Mouse (Mus musculus): ENCODE results near the gene Mrpl54. TPM values are rescaled to one million over a fixed set of nuclear protein-coding genes. Genes with fewer than 3 reads are reported as not detected.
A peak's percentile ranks its signal among the peaks of the same experiment; 100 is the strongest.

Gene Mrpl54
- polyA plus RNA-seq, 1 experiment from 2014 or later = 246 TPM

GRCm38 (mm10) chr10:81304597-81305238 lies 38.0 kb upstream of the Mrpl54 start:
- no peak overlapping the region for H3K4me3 ChIP-seq (ENCODE audit: low read depth, low read length)
- ATAC-seq (ENCODE audit: insufficient number of reproducible peaks, insufficient read depth, low FRiP score, low read depth) = no peak
- no peak overlapping the region for H3K9ac ChIP-seq (replicated peaks; ENCODE audit: low read depth, low read length)
- H3K27me3 ChIP-seq (ENCODE audit: control insufficient read depth, insufficient read depth, low read length) = no peaks in the 10 kb centered on the region
- H3K9me3 ChIP-seq (ENCODE audit: control insufficient read depth, low read depth, low read length) = no peaks in the 10 kb centered on the region
- H3K36me3 ChIP-seq (ENCODE audit: control insufficient read depth, insufficient read depth, low read length) = peaks cover 34% of the 10 kb centered on the region
- no peak overlapping the region for H3K27ac ChIP-seq (ENCODE audit: low read length)
- no peak overlapping the region for H3K4me2 ChIP-seq (replicated peaks; ENCODE audit: low read depth, low read length)
- 20% methylated on average over 7 of the region's 9 CpGs for WGBS
- peaks cover 19% of the 10 kb centered on the region; the same call in 1 of the 2 replicates for H3K4me1 ChIP-seq (ENCODE audit: control insufficient read depth, insufficient read depth, low read length)

GRCm38 (mm10) chr10:81303761-81304160 lies 37.0 kb upstream of the Mrpl54 start:
- peaks cover 19% of the 10 kb centered on the region; the same call in 1 of the 2 replicates for H3K4me1 ChIP-seq (ENCODE audit: control insufficient read depth, insufficient read depth, low read length)
- H3K27me3 ChIP-seq (ENCODE audit: control insufficient read depth, insufficient read depth, low read length) = no peaks in the 10 kb centered on the region
- H3K4me2 ChIP-seq (replicated peaks; ENCODE audit: low read depth, low read length) = no peak overlapping the region
- no peaks in the 10 kb centered on the region for H3K9me3 ChIP-seq (ENCODE audit: control insufficient read depth, low read depth, low read length)
- WGBS = 73% methylated on average over 7 of the region's 7 CpGs
- no peak for ATAC-seq (ENCODE audit: insufficient number of reproducible peaks, insufficient read depth, low FRiP score, low read depth)
- H3K9ac ChIP-seq (replicated peaks; ENCODE audit: low read depth, low read length) = no peak overlapping the region
- no peak overlapping the region for H3K27ac ChIP-seq (ENCODE audit: low read length)
- peaks cover 27% of the 10 kb centered on the region for H3K36me3 ChIP-seq (ENCODE audit: control insufficient read depth, insufficient read depth, low read length)
- H3K4me3 ChIP-seq (ENCODE audit: low read depth, low read length) = no peak overlapping the region

GRCm38 (mm10) chr10:81303258-81303657 lies 36.5 kb upstream of the Mrpl54 start:
- H3K9me3 ChIP-seq (ENCODE audit: control insufficient read depth, low read depth, low read length) = no peaks in the 10 kb centered on the region
- WGBS = 76% methylated on average over 10 of the region's 10 CpGs
- H3K4me3 ChIP-seq (ENCODE audit: low read depth, low read length) = no peak overlapping the region
- 0 out of 2 replicates have a peak overlapping the region, but pooled peaks have one; percentile 4 for H3K9ac ChIP-seq (replicated peaks; ENCODE audit: low read depth, low read length)
- 0 out of 2 replicates have a peak overlapping the region, but pooled peaks have one; percentile 5 for H3K4me2 ChIP-seq (replicated peaks; ENCODE audit: low read depth, low read length)
- H3K4me1 ChIP-seq (ENCODE audit: control insufficient read depth, insufficient read depth, low read length) = peaks cover 19% of the 10 kb centered on the region; the same call in 1 of the 2 replicates
- H3K27ac ChIP-seq (ENCODE audit: low read length) = no peak overlapping the region
- peaks cover 26% of the 10 kb centered on the region for H3K36me3 ChIP-seq (ENCODE audit: control insufficient read depth, insufficient read depth, low read length)
- ATAC-seq (ENCODE audit: insufficient number of reproducible peaks, insufficient read depth, low FRiP score, low read depth) = no peak
- no peaks in the 10 kb centered on the region for H3K27me3 ChIP-seq (ENCODE audit: control insufficient read depth, insufficient read depth, low read length)

GRCm38 (mm10) chr10:81302781-81303218 lies 36.1 kb upstream of the Mrpl54 start:
- peaks cover 22% of the 10 kb centered on the region for H3K36me3 ChIP-seq (ENCODE audit: control insufficient read depth, insufficient read depth, low read length)
- H3K27ac ChIP-seq (ENCODE audit: low read length) = no peak overlapping the region
- WGBS = 49% methylated on average over 14 of the region's 14 CpGs
- no peak overlapping the region; the same call in 1 of the 2 replicates for H3K9ac ChIP-seq (replicated peaks; ENCODE audit: low read depth, low read length)
- no peaks in the 10 kb centered on the region for H3K9me3 ChIP-seq (ENCODE audit: control insufficient read depth, low read depth, low read length)
- ATAC-seq (ENCODE audit: insufficient number of reproducible peaks, insufficient read depth, low FRiP score, low read depth) = no peak
- H3K27me3 ChIP-seq (ENCODE audit: control insufficient read depth, insufficient read depth, low read length) = no peaks in the 10 kb centered on the region
- 0 out of 2 replicates have a peak overlapping the region, but pooled peaks have one; percentile 5 for H3K4me2 ChIP-seq (replicated peaks; ENCODE audit: low read depth, low read length)
- H3K4me1 ChIP-seq (ENCODE audit: control insufficient read depth, insufficient read depth, low read length) = peaks cover 19% of the 10 kb centered on the region; the same call in 1 of the 2 replicates
- no peak overlapping the region for H3K4me3 ChIP-seq (ENCODE audit: low read depth, low read length)

GRCm38 (mm10) chr10:81302288-81302687 lies 35.6 kb upstream of the Mrpl54 start:
- H3K27ac ChIP-seq (ENCODE audit: low read length) = no peak overlapping the region
- H3K27me3 ChIP-seq (ENCODE audit: control insufficient read depth, insufficient read depth, low read length) = no peaks in the 10 kb centered on the region
- H3K9ac ChIP-seq (replicated peaks; ENCODE audit: low read depth, low read length) = no peak overlapping the region; the same call in 1 of the 2 replicates
- 71% methylated on average over 4 of the region's 4 CpGs for WGBS
- H3K4me2 ChIP-seq (replicated peaks; ENCODE audit: low read depth, low read length) = no peak overlapping the region
- H3K36me3 ChIP-seq (ENCODE audit: control insufficient read depth, insufficient read depth, low read length) = peaks cover 17% of the 10 kb centered on the region
- no peak overlapping the region for H3K4me3 ChIP-seq (ENCODE audit: low read depth, low read length)
- no peak for ATAC-seq (ENCODE audit: insufficient number of reproducible peaks, insufficient read depth, low FRiP score, low read depth)
- no peaks in the 10 kb centered on the region for H3K9me3 ChIP-seq (ENCODE audit: control insufficient read depth, low read depth, low read length)
- H3K4me1 ChIP-seq (ENCODE audit: control insufficient read depth, insufficient read depth, low read length) = peaks cover 19% of the 10 kb centered on the region; the same call in 1 of the 2 replicates

GRCm38 (mm10) chr10:81301321-81301720 lies 34.6 kb upstream of the Mrpl54 start:
- no peaks in the 10 kb centered on the region for H3K27me3 ChIP-seq (ENCODE audit: control insufficient read depth, insufficient read depth, low read length)
- no peaks in the 10 kb centered on the region for H3K9me3 ChIP-seq (ENCODE audit: control insufficient read depth, low read depth, low read length)
- no peak for ATAC-seq (ENCODE audit: insufficient number of reproducible peaks, insufficient read depth, low FRiP score, low read depth)
- peaks cover 19% of the 10 kb centered on the region; the same call in 1 of the 2 replicates for H3K4me1 ChIP-seq (ENCODE audit: control insufficient read depth, insufficient read depth, low read length)
- no peak overlapping the region for H3K9ac ChIP-seq (replicated peaks; ENCODE audit: low read depth, low read length)
- H3K36me3 ChIP-seq (ENCODE audit: control insufficient read depth, insufficient read depth, low read length) = peaks cover 8% of the 10 kb centered on the region; the same call in 1 of the 2 replicates
- WGBS = 72% methylated on average over 9 of the region's 9 CpGs
- no peak overlapping the region for H3K4me3 ChIP-seq (ENCODE audit: low read depth, low read length)
- H3K27ac ChIP-seq (ENCODE audit: low read length) = no peak overlapping the region
- no peak overlapping the region for H3K4me2 ChIP-seq (replicated peaks; ENCODE audit: low read depth, low read length)

- Histone ChIP-seq H3K9me3 (ENCODE audit: control insufficient read depth, low read depth, low read length) (no peaks in the 10 kb centered on the region), H3K4me3 (ENCODE audit: low read depth, low read length) (no peak overlapping the region), H3K36me3 (ENCODE audit: control insufficient read depth, insufficient read depth, low read length) (no peaks in the 10 kb centered on the region; the same call in 1 of the 2 replicates), H3K4me1 (ENCODE audit: control insufficient read depth, insufficient read depth, low read length) (peaks cover 20% of the 10 kb centered on the region; the same call in 1 of the 2 replicates), H3K27ac (ENCODE audit: low read length) (no peak overlapping the region), H3K4me2 (replicated peaks; ENCODE audit: low read depth, low read length) (no peak overlapping the region), H3K27me3 (ENCODE audit: control insufficient read depth, insufficient read depth, low read length) (no peaks in the 10 kb centered on the region), H3K9ac (replicated peaks; ENCODE audit: low read depth, low read length) (no peak overlapping the region)
- WGBS = 77% methylated on average over 9 of the region's 9 CpGs
- no peak for ATAC-seq (ENCODE audit: insufficient number of reproducible peaks, insufficient read depth, low FRiP score, low read depth)
Observed at GRCm38 (mm10) chr10:81300352-81300907, 33.7 kb upstream of the Mrpl54 start.

- H3K36me3 ChIP-seq (ENCODE audit: control insufficient read depth, insufficient read depth, low read length) = no peaks in the 10 kb centered on the region
- peaks cover 23% of the 10 kb centered on the region; the same call in 1 of the 2 replicates for H3K4me1 ChIP-seq (ENCODE audit: control insufficient read depth, insufficient read depth, low read length)
- H3K27me3 ChIP-seq (ENCODE audit: control insufficient read depth, insufficient read depth, low read length) = no peaks in the 10 kb centered on the region
- ATAC-seq (ENCODE audit: insufficient number of reproducible peaks, insufficient read depth, low FRiP score, low read depth) = no peak
- no peak overlapping the region for H3K9ac ChIP-seq (replicated peaks; ENCODE audit: low read depth, low read length)
- H3K4me2 ChIP-seq (replicated peaks; ENCODE audit: low read depth, low read length) = no peak overlapping the region
- H3K4me3 ChIP-seq (ENCODE audit: low read depth, low read length) = no peak overlapping the region
- 84% methylated on average over 14 of the region's 14 CpGs for WGBS
- no peak overlapping the region for H3K27ac ChIP-seq (ENCODE audit: low read length)
- H3K9me3 ChIP-seq (ENCODE audit: control insufficient read depth, low read depth, low read length) = no peaks in the 10 kb centered on the region
Observed at GRCm38 (mm10) chr10:81299585-81300351, 33.0 kb upstream of the Mrpl54 start.

Measured in stomach, embryonic 14.5 days (tissue).